Mouse (Mus musculus) embryonic facial prominence, embryonic 15.5 days (tissue): ENCODE results near the gene Ppfia1. TPM values are rescaled to one million over a fixed set of nuclear protein-coding genes. Genes with fewer than 3 reads are reported as not detected.

Experiments used
- ATAC-seq: fragments of 200-750 bp; cut with Nextera tagmentation; 2 replicates; pipeline ENCODE4 v1.8.0; 2017; ENCODE audit warnings: low read depth, moderate TSS enrichment; ENCODE audit not compliant: insufficient number of reproducible peaks, low FRiP score, low TSS enrichment
- H3K27ac ChIP-seq: fragments of 300-500 bp; sonication (generic); replicated peaks from 2 replicates; pipeline ENCODE4 v1.5.1; 2015; ENCODE audit warnings: mild to moderate bottlenecking, inconsistent platforms
- H3K27me3 ChIP-seq: fragments of 300-500 bp; sonication (generic); 2 replicates; pipeline ENCODE4 v1.6.1; 2015; ENCODE audit warnings: inconsistent platforms
- H3K36me3 ChIP-seq: fragments of 300-500 bp; sonication (generic); 2 replicates; pipeline ENCODE4 v1.6.1; 2015; ENCODE audit warnings: mild to moderate bottlenecking, inconsistent platforms
- H3K4me1 ChIP-seq: fragments of 300-500 bp; sonication (generic); 2 replicates; pipeline ENCODE4 v1.6.1; 2015; ENCODE audit warnings: inconsistent platforms
- H3K4me2 ChIP-seq: fragments of 300-500 bp; sonication (generic); replicated peaks from 2 replicates; pipeline ENCODE4 v1.6.1; 2015; ENCODE audit warnings: mild to moderate bottlenecking, inconsistent platforms
- H3K4me3 ChIP-seq: fragments of 300-500 bp; sonication (generic); replicated peaks from 2 replicates; pipeline ENCODE4 v1.5.1; 2015; ENCODE audit warnings: mild to moderate bottlenecking, inconsistent platforms
- H3K9ac ChIP-seq: fragments of 300-500 bp; sonication (generic); 2 replicates; pipeline ENCODE4 v1.6.1; 2015; ENCODE audit warnings: inconsistent platforms
- H3K9me3 ChIP-seq: fragments of 300-500 bp; sonication (generic); replicated peaks from 2 replicates; pipeline ENCODE4 v1.6.1; 2016; ENCODE audit warnings: inconsistent platforms
- WGBS: fragments of 180-500 bp; shearing (Covaris S2); methylation state at CpG from one replicate; pipeline ENCODE4 v1.1.7; 2015; 5-methylcytosine and 5-hydroxymethylcytosine counted together
- polyA plus RNA-seq: library from polyadenylated mRNA; unstranded; fragments of >200 nt; fragmentation: Nextera tagmentation; extraction: Ambion mirVana; gene quantifications from 2 replicates; pipeline ENCODE4 v1.2.1, GENCODE M21; 2015

Gene Ppfia1
- polyA plus RNA-seq, 1 experiment from 2014 or later: 41.2 TPM

GRCm38 (mm10) chr7:144480314-144480713 lies 73.2 kb downstream of the Ppfia1 start:
- Histone ChIP-seq H3K4me2 (no peak overlapping the region), H3K27me3 (no peaks in the 10 kb centered on the region), H3K4me3 (no peak overlapping the region), H3K36me3 (peaks cover 83% of the 10 kb centered on the region), H3K27ac (no peak overlapping the region), H3K9ac (no peak overlapping the region), H3K4me1 (no peaks in the 10 kb centered on the region), H3K9me3 (no peaks in the 10 kb centered on the region)
- no peak for ATAC-seq

GRCm38 (mm10) chr7:144479569-144479968 lies 74.0 kb downstream of the Ppfia1 start:
- H3K4me2 ChIP-seq: no peak overlapping the region
- WGBS: 93% methylated on average over 1 of the region's 1 CpGs
- no peak overlapping the region for H3K9ac ChIP-seq

GRCm38 (mm10) chr7:144475741-144476140 lies 77.8 kb downstream of the Ppfia1 start:
- Histone ChIP-seq H3K4me1 (no peaks in the 10 kb centered on the region), H3K9ac (no peak overlapping the region), H3K27me3 (no peaks in the 10 kb centered on the region), H3K27ac (no peak overlapping the region), H3K36me3 (peaks cover 40% of the 10 kb centered on the region), H3K4me3 (no peak overlapping the region), H3K4me2 (no peak overlapping the region), H3K9me3 (no peaks in the 10 kb centered on the region)
- ATAC-seq: no peak
- 88% methylated on average over 3 of the region's 3 CpGs for WGBS

More at GRCm38 (mm10) chr7:144479569-144479968, 74.0 kb downstream of the Ppfia1 start:
- H3K9me3 ChIP-seq: no peaks in the 10 kb centered on the region
- H3K27me3 ChIP-seq: no peaks in the 10 kb centered on the region
- ATAC-seq: no peak
- H3K27ac ChIP-seq: no peak overlapping the region
- no peak overlapping the region for H3K4me3 ChIP-seq
- H3K4me1 ChIP-seq: no peaks in the 10 kb centered on the region
- H3K36me3 ChIP-seq: peaks cover 77% of the 10 kb centered on the region

- WGBS: 53% methylated on average over 4 of the region's 4 CpGs
- H3K9ac ChIP-seq: no peak overlapping the region
- no peak overlapping the region for H3K4me3 ChIP-seq
- H3K27me3 ChIP-seq: no peaks in the 10 kb centered on the region
- no peaks in the 10 kb centered on the region for H3K9me3 ChIP-seq
- H3K4me2 ChIP-seq: no peak overlapping the region
- H3K27ac ChIP-seq: no peak overlapping the region
- no peak for ATAC-seq
- H3K36me3 ChIP-seq: peaks cover 22% of the 10 kb centered on the region
- peaks cover 15% of the 10 kb centered on the region for H3K4me1 ChIP-seq
These were observed 80.0 kb downstream of the Ppfia1 start for GRCm38 (mm10) chr7:144473486-144473885.

- H3K27ac ChIP-seq: peak overlapping the region; percentile 86
- 76% methylated on average over 2 of the region's 2 CpGs for WGBS
- peak overlapping the region; percentile 80; the same call in 1 of the 2 replicates for H3K9ac ChIP-seq
- no peaks in the 10 kb centered on the region for H3K9me3 ChIP-seq
- no peaks in the 10 kb centered on the region for H3K27me3 ChIP-seq
- peak overlapping the region; percentile 95 for H3K4me3 ChIP-seq
- H3K4me2 ChIP-seq: peak overlapping the region; percentile 72
- H3K36me3 ChIP-seq: peaks cover 12% of the 10 kb centered on the region
- H3K4me1 ChIP-seq: peaks cover 20% of the 10 kb centered on the region
- ATAC-seq: no peak
These were observed 82.4 kb downstream of the Ppfia1 start for GRCm38 (mm10) chr7:144471103-144471502.

GRCm38 (mm10) chr7:144470545-144471059 lies 82.9 kb downstream of the Ppfia1 start, which contains the start of gene Cttn:
Gene Cttn, minus strand, starts transcription at chr7:144471009.
- Histone ChIP-seq H3K36me3 (peaks cover 11% of the 10 kb centered on the region), H3K4me2 (peak within 1 kb of the TSS; percentile 72), H3K27me3 (no peaks in the 10 kb centered on the region), H3K4me1 (peaks cover 20% of the 10 kb centered on the region), H3K4me3 (peak within 1 kb of the TSS; percentile 95), H3K27ac (peak within 1 kb of the TSS; percentile 86), H3K9ac (peak within 1 kb of the TSS; percentile 80), H3K9me3 (no peaks in the 10 kb centered on the region)
- peak; percentile 93 for ATAC-seq
- WGBS: 0% methylated on average over 30 of the region's 30 CpGs

- H3K9me3 ChIP-seq: no peaks in the 10 kb centered on the region
These were observed 83.5 kb downstream of the Ppfia1 start for GRCm38 (mm10) chr7:144469908-144470544.

GRCm38 (mm10) chr7:144469181-144469641 lies 84.3 kb downstream of the Ppfia1 start:
- H3K4me1 ChIP-seq: peaks cover 20% of the 10 kb centered on the region
- H3K9ac ChIP-seq: peak overlapping the region; percentile 80; the same call in 1 of the 2 replicates
- peak overlapping the region; percentile 86 for H3K27ac ChIP-seq
- no peaks in the 10 kb centered on the region for H3K27me3 ChIP-seq
- no peak for ATAC-seq
- H3K36me3 ChIP-seq: peaks cover 23% of the 10 kb centered on the region
- 21% methylated on average over 4 of the region's 4 CpGs for WGBS
- H3K4me3 ChIP-seq: peak overlapping the region; percentile 95
- H3K9me3 ChIP-seq: no peaks in the 10 kb centered on the region
- H3K4me2 ChIP-seq: peak overlapping the region; percentile 72

More at GRCm38 (mm10) chr7:144469908-144470544, 83.5 kb downstream of the Ppfia1 start:
- Histone ChIP-seq H3K4me2 (peak overlapping the region; percentile 72), H3K4me3 (peak overlapping the region; percentile 95), H3K4me1 (peaks cover 20% of the 10 kb centered on the region), H3K9ac (peak overlapping the region; percentile 80), H3K27ac (peak overlapping the region; percentile 86), H3K27me3 (no peaks in the 10 kb centered on the region), H3K36me3 (peaks cover 15% of the 10 kb centered on the region)
- ATAC-seq: peak; percentile 58
- WGBS: under 1% methylated on average over 31 of the region's 31 CpGs

- H3K4me2 ChIP-seq: peak overlapping the region; percentile 72
- H3K27ac ChIP-seq: no peak overlapping the region
- no peaks in the 10 kb centered on the region for H3K27me3 ChIP-seq
- peaks cover 20% of the 10 kb centered on the region for H3K4me1 ChIP-seq
- H3K9ac ChIP-seq: no peak overlapping the region
- 85% methylated on average over 5 of the region's 5 CpGs for WGBS
- no peak for ATAC-seq
- H3K9me3 ChIP-seq: no peaks in the 10 kb centered on the region
- peak overlapping the region; percentile 95; the same call in 1 of the 2 replicates for H3K4me3 ChIP-seq
- H3K36me3 ChIP-seq: peaks cover 26% of the 10 kb centered on the region
These were observed 84.8 kb downstream of the Ppfia1 start for GRCm38 (mm10) chr7:144468741-144469140.

GRCm38 (mm10) chr7:144462577-144462976 lies 91.0 kb downstream of the Ppfia1 start:
- H3K36me3 ChIP-seq: peaks cover 86% of the 10 kb centered on the region
- H3K4me3 ChIP-seq: no peak overlapping the region
- H3K4me2 ChIP-seq: no peak overlapping the region
- H3K27me3 ChIP-seq: no peaks in the 10 kb centered on the region
- H3K27ac ChIP-seq: no peak overlapping the region
- H3K9me3 ChIP-seq: no peaks in the 10 kb centered on the region
- H3K4me1 ChIP-seq: no peaks in the 10 kb centered on the region
- no peak overlapping the region for H3K9ac ChIP-seq
- WGBS: 77% methylated on average over 7 of the region's 7 CpGs
- no peak for ATAC-seq

GRCm38 (mm10) chr7:144461246-144461902 lies 92.2 kb downstream of the Ppfia1 start:
- H3K4me1 ChIP-seq: no peaks in the 10 kb centered on the region
- H3K27me3 ChIP-seq: no peaks in the 10 kb centered on the region
- H3K27ac ChIP-seq: no peak overlapping the region
- WGBS: 94% methylated on average over 6 of the region's 6 CpGs
- H3K9me3 ChIP-seq: no peaks in the 10 kb centered on the region
- ATAC-seq: no peak
- no peak overlapping the region for H3K4me3 ChIP-seq
- H3K4me2 ChIP-seq: no peak overlapping the region
- no peak overlapping the region for H3K9ac ChIP-seq
- H3K36me3 ChIP-seq: peaks cover 93% of the 10 kb centered on the region
